15 mouse cellular contexts compared by ENCODE assay signal in genomic region chr6:123306315-123306714, GRCm38 (mm10). TPM values are rescaled to one million over a fixed set of nuclear protein-coding genes. Genes with fewer than 3 reads are reported as not detected.
"Had no signal": no experiment of that assay in that cellular context is flagged by ENCODE, and none has a peak within 500 bp of the region (broad histone marks: within the 10 kb centered on the region; RNA-seq: fewer than 3 reads in every experiment).

No protein-coding gene starts in this region.

RNA-seq across cellular contexts. Expression of gene Vmn2r19, which starts 1.8 kb away (rescaled TPM):
- total RNA-seq: liver, adult 2 months had no signal
- polyA plus RNA-seq: liver, adult 2 months; lung, embryonic 14.5 days; lung, embryonic 16.5 days; midbrain, embryonic 10.5 days; midbrain, embryonic 12.5 days; midbrain, embryonic 14.5 days; midbrain, embryonic 16.5 days; myocyte; neural tube, embryonic 11.5 days; neural tube, embryonic 13.5 days; neural tube, embryonic 15.5 days; small intestine, adult 2 months; stomach, embryonic 14.5 days; stomach, embryonic 16.5 days; thymus, postnatal 0 days had no signal

RNA-seq across cellular contexts. Expression of gene Clec4e, which starts 16.6 kb away (rescaled TPM):
- polyA plus RNA-seq: liver, adult 2 months; lung, embryonic 14.5 days; midbrain, embryonic 12.5 days; midbrain, embryonic 14.5 days; midbrain, embryonic 16.5 days; myocyte; neural tube, embryonic 11.5 days; neural tube, embryonic 13.5 days; neural tube, embryonic 15.5 days; small intestine, adult 2 months; stomach, embryonic 14.5 days had no signal

RNA-seq across cellular contexts. Expression of gene Clec4d, which starts 44.4 kb away (rescaled TPM):
- polyA plus RNA-seq: midbrain, embryonic 10.5 days; midbrain, embryonic 12.5 days; midbrain, embryonic 14.5 days; midbrain, embryonic 16.5 days; myocyte; neural tube, embryonic 11.5 days; neural tube, embryonic 13.5 days; neural tube, embryonic 15.5 days; small intestine, adult 2 months; stomach, embryonic 14.5 days had no signal
